Mouse (Mus musculus) liver, postnatal 0 days (tissue): ENCODE results near the gene Nav2. TPM values are rescaled to one million over a fixed set of nuclear protein-coding genes. Genes with fewer than 3 reads are reported as not detected.

Experiments used
- ATAC-seq: fragments of 200-750 bp; cut with Nextera tagmentation; 2 replicates; pipeline ENCODE4 v1.8.0; 2017; ENCODE audit warnings: mild to moderate bottlenecking, moderate library complexity
- DNase-seq: peaks from one replicate; pipeline ENCODE4 v3.0.0-alpha.2; 2016
- H3K27ac ChIP-seq: fragments of 300-500 bp; sonication (generic); 2 replicates; pipeline ENCODE4 v1.5.1; 2014; ENCODE audit warnings: antibody characterized with exemption, moderate library complexity, mild to moderate bottlenecking, low read depth
- H3K27me3 ChIP-seq: fragments of 300-500 bp; sonication (generic); 2 replicates; pipeline ENCODE4 v1.6.1; 2014; ENCODE audit warnings: low read length, control low read depth, mixed read lengths; ENCODE audit not compliant: insufficient read depth
- H3K36me3 ChIP-seq: fragments of 300-500 bp; sonication (generic); replicated peaks from 2 replicates; pipeline ENCODE4 v1.6.1; 2014; ENCODE audit warnings: mild to moderate bottlenecking, control low read depth, low read length, moderate library complexity, mixed read lengths; ENCODE audit not compliant: insufficient read depth
- H3K4me1 ChIP-seq: fragments of 300-500 bp; sonication (generic); 2 replicates; pipeline ENCODE4 v1.6.1; 2014; ENCODE audit warnings: antibody characterized with exemption, mild to moderate bottlenecking, control low read depth; ENCODE audit not compliant: insufficient read depth
- H3K4me2 ChIP-seq: fragments of 300-500 bp; sonication (generic); 2 replicates; pipeline ENCODE4 v1.6.1; 2014; ENCODE audit warnings: low read depth, mild to moderate bottlenecking, low read length, moderate library complexity, mixed read lengths
- H3K4me3 ChIP-seq: fragments of 300-500 bp; sonication (generic); 2 replicates; pipeline ENCODE4 v1.5.1; 2014; ENCODE audit warnings: low read depth, low read length
- H3K9ac ChIP-seq: fragments of 300-500 bp; sonication (generic); replicated peaks from 2 replicates; pipeline ENCODE4 v1.6.1; 2014; ENCODE audit warnings: mild to moderate bottlenecking, moderate library complexity
- H3K9me3 ChIP-seq: fragments of 300-500 bp; sonication (generic); 2 replicates; pipeline ENCODE4 v1.6.1; 2016; ENCODE audit warnings: mild to moderate bottlenecking, control low read depth, low read length, mixed read lengths
- CTCF ChIP-seq: sonication (generic); IDR thresholded peaks from 2 replicates; pipeline ENCODE4 v1.5.1; 2016; ENCODE audit warnings: antibody characterized with exemption, low read depth
- EP300 ChIP-seq: IDR thresholded peaks from 2 replicates; pipeline ENCODE4 v1.6.1; 2016; ENCODE audit warnings: antibody characterized with exemption, low read depth, mild to moderate bottlenecking
- WGBS: fragments of 180-500 bp; shearing (Covaris S2); extraction: QIAGEN DNeasy Blood & Tissue Kit; methylation state at CpG from one replicate; pipeline ENCODE4 v1.1.7; 2014; ENCODE audit not compliant: insufficient replicate concordance; 5-methylcytosine and 5-hydroxymethylcytosine counted together
- polyA plus RNA-seq: library from polyadenylated mRNA; unstranded; fragments of >200 nt; fragmentation: Nextera tagmentation; extraction: Ambion mirVana; gene quantifications from 2 replicates; pipeline ENCODE4 v1.2.1, GENCODE M21; 2015

The Nav2 gene
- polyA plus RNA-seq, 1 experiment from 2014 or later = 3.3 TPM

DNA sequence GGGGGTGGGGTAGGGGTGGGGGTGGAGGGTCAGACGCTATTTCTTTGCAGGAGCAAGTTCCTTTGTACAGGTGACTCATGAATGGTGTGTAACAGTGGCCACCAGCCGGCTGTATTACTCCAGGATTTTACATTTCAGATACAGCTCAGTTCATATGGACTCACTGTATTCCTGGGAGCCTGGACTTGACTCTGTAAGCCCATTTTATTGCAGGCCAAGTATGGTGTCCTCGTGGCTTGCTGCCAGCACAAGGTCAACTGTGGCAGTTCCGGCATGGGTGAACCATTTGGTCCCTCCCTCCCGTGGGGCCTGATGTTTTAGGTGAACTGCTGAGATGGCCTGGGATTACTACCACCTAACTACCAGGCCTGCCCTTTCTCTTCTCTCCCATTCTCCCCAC is 629.8 kb downstream of the Nav2 start:
- H3K4me2 ChIP-seq = no peak overlapping the region
- H3K4me1 ChIP-seq = 0 out of 2 replicates have a peak, but pooled peaks cover 4% of the 10 kb centered on the region
- no peak overlapping the region for H3K27ac ChIP-seq
- DNase-seq (no peak), ATAC-seq (no peak)
- no peak overlapping the region for H3K9ac ChIP-seq
- H3K36me3 ChIP-seq = peaks cover 5% of the 10 kb centered on the region; the same call in 1 of the 2 replicates
- no peak for TF ChIP-seq EP300
- no peak for TF ChIP-seq CTCF
- 70% methylated on average over 5 of the region's 5 CpGs for WGBS
- H3K4me3 ChIP-seq = no peak overlapping the region
- no peaks in the 10 kb centered on the region for H3K27me3 ChIP-seq
- H3K9me3 ChIP-seq = no peaks in the 10 kb centered on the region

- DNase-seq (no peak), ATAC-seq (no peak)
- Histone ChIP-seq H3K4me3 (no peak overlapping the region), H3K36me3 (peaks cover 5% of the 10 kb centered on the region; the same call in 1 of the 2 replicates), H3K4me1 (peaks cover 8% of the 10 kb centered on the region; the same call in 1 of the 2 replicates), H3K9me3 (no peaks in the 10 kb centered on the region), H3K9ac (no peak overlapping the region), H3K27me3 (no peaks in the 10 kb centered on the region), H3K27ac (no peak overlapping the region), H3K4me2 (no peak overlapping the region)
- 90% methylated on average over 9 of the region's 9 CpGs for WGBS
- TF ChIP-seq EP300 = no peak
- no peak for TF ChIP-seq CTCF
These were observed 631.7 kb downstream of the Nav2 start for GRCm38 (mm10) chr7:49540181-49540580.

DNA sequence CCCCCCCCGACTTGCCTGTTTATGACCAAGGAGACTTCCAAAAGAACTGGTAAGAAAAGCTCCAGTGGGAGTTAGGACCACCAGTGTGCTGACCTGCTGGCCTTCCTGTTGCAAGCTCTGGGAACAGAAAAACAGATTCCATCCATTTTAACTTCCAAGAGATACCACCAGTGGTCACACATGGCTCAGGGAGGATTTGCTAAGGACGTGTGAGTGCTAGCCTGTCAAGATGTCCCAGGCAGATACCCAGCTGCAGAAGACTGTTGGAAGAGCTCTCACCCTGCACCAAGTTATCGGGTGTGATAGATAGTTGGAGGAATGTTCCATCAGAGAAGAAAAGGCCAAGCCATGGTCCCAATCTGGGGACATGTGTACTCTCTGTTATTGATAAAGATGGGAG is 633.6 kb downstream of the Nav2 start:
- Histone ChIP-seq H3K27ac (no peak overlapping the region), H3K36me3 (peaks cover 7% of the 10 kb centered on the region; the same call in 1 of the 2 replicates), H3K27me3 (no peaks in the 10 kb centered on the region), H3K4me3 (no peak overlapping the region), H3K4me1 (peaks cover 8% of the 10 kb centered on the region; the same call in 1 of the 2 replicates), H3K4me2 (no peak overlapping the region), H3K9ac (no peak overlapping the region), H3K9me3 (no peaks in the 10 kb centered on the region)
- DNase-seq (no peak), ATAC-seq (no peak)
- WGBS = 68% methylated on average over 3 of the region's 3 CpGs
- TF ChIP-seq EP300 (no peak), CTCF (no peak)

GRCm38 (mm10) chr7:49544775-49545705 is 636.5 kb downstream of the Nav2 start:
- TF ChIP-seq EP300 (no peak), CTCF (no peak; the same call in 1 of the 2 replicates)
- ATAC-seq (peak; percentile 15; the same call in 1 of the 2 replicates), DNase-seq (no peak)
- no peak overlapping the region for H3K9ac ChIP-seq
- WGBS = 35% methylated on average over 11 of the region's 11 CpGs
- no peak overlapping the region for H3K27ac ChIP-seq
- no peaks in the 10 kb centered on the region for H3K9me3 ChIP-seq
- H3K4me2 ChIP-seq = no peak overlapping the region
- peaks cover 8% of the 10 kb centered on the region; the same call in 1 of the 2 replicates for H3K4me1 ChIP-seq
- peaks cover 7% of the 10 kb centered on the region; the same call in 1 of the 2 replicates for H3K36me3 ChIP-seq
- H3K4me3 ChIP-seq = no peak overlapping the region
- no peaks in the 10 kb centered on the region for H3K27me3 ChIP-seq

DNA sequence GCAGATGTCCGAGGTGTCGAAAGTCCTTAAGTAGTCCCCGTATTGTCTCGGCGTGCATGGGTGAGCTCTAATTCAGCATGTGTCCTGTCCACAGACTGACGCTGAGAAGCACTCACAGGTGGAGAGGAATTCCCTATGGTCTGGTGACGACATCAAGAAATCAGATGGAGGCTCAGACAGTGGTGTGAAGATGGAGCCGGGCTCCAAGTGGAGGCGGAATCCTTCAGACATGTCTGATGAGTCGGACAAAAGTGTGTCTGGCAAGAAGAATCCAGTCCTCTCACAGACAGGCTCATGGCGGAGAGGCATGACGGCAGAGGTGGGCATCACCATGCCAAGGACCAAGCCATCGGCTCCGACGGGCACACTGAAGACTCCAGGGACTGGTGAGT is 637.2 kb downstream of the Nav2 start:
- no peak overlapping the region for H3K27ac ChIP-seq
- no peak for TF ChIP-seq CTCF
- TF ChIP-seq EP300 = no peak
- peaks cover 11% of the 10 kb centered on the region; the same call in 1 of the 2 replicates for H3K36me3 ChIP-seq
- no peaks in the 10 kb centered on the region for H3K27me3 ChIP-seq
- 81% methylated on average over 15 of the region's 15 CpGs for WGBS
- no peak overlapping the region for H3K4me3 ChIP-seq
- peaks cover 8% of the 10 kb centered on the region; the same call in 1 of the 2 replicates for H3K4me1 ChIP-seq
- H3K9me3 ChIP-seq = no peaks in the 10 kb centered on the region
- DNase-seq (no peak), ATAC-seq (no peak)
- no peak overlapping the region for H3K9ac ChIP-seq
- no peak overlapping the region for H3K4me2 ChIP-seq

DNA sequence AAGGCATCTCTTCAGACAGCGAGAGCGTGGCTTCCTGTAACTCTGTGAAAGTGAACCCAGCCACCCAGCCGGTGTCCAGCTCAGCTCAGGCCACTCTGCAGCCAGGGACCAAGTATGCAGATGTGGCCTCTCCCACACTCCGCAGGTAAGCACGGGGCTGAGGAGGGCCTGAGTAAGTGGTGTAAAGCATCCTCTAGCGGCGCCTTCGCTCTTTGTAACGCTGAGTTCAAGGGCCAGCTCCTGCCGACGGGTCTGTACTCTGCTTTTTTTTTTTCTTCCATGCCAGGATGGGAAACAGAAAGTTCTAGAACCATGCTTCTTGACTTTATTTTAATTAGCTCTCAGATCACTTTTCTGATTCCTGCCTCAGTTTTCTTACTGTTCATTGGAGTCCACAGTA is 639.9 kb downstream of the Nav2 start:
- TF ChIP-seq CTCF (no peak), EP300 (no peak)
- DNase-seq (no peak), ATAC-seq (no peak)
- H3K36me3 ChIP-seq = peaks cover 19% of the 10 kb centered on the region; the same call in 1 of the 2 replicates
- H3K9me3 ChIP-seq = no peaks in the 10 kb centered on the region
- H3K27me3 ChIP-seq = no peaks in the 10 kb centered on the region
- no peak overlapping the region for H3K27ac ChIP-seq
- no peak overlapping the region for H3K4me2 ChIP-seq
- peaks cover 8% of the 10 kb centered on the region; the same call in 1 of the 2 replicates for H3K4me1 ChIP-seq
- no peak overlapping the region for H3K9ac ChIP-seq
- no peak overlapping the region for H3K4me3 ChIP-seq
- 87% methylated on average over 11 of the region's 11 CpGs for WGBS
